Mouse (Mus musculus): ENCODE results near the gene Glt8d1. TPM values are rescaled to one million over a fixed set of nuclear protein-coding genes. Genes with fewer than 3 reads are reported as not detected.

Gene Glt8d1
- total RNA-seq, 2 experiments from 2014 or later: 39.9 to 49.9 TPM

- no peak overlapping the region for H3K27ac ChIP-seq
- no peak overlapping the region for H3K4me3 ChIP-seq
- TF ChIP-seq CTCF (conservative IDR thresholded peaks at IDR 0.05): no peak
- no peak for DNase-seq (ENCODE audit: low spot score in 2 of 2)
These were observed 14.9 kb downstream of the Glt8d1 start for GRCm38 (mm10) chr14:31016063-31016462.

GRCm38 (mm10) chr14:31017854-31018253 lies 16.7 kb downstream of the Glt8d1 start:
- H3K4me3 ChIP-seq: peak overlapping the region; percentile 94
- no peak for DNase-seq (ENCODE audit: low spot score in 2 of 2)
- peak overlapping the region; percentile 89 for H3K27ac ChIP-seq
- peak; percentile 59 for TF ChIP-seq CTCF (conservative IDR thresholded peaks at IDR 0.05)

- peak; percentile 95 to 96 for DNase-seq (ENCODE audit: low spot score in 2 of 2)
- H3K4me3 ChIP-seq: peak within 1 kb of the TSS; percentile 94
- peak; percentile 53 for TF ChIP-seq CTCF (conservative IDR thresholded peaks at IDR 0.05)
- H3K27ac ChIP-seq: peak within 1 kb of the TSS; percentile 89
These were observed 17.7 kb downstream of the Glt8d1 start, which contains the start of the genes Pbrm1 and Gnl3 for GRCm38 (mm10) chr14:31018860-31019291. Pbrm1 (plus strand) TSS chr14:31019138. Gnl3 (minus strand) TSS chr14:31019152.

GRCm38 (mm10) chr14:31019331-31020205 lies 18.4 kb downstream of the Glt8d1 start:
- TF ChIP-seq CTCF (conservative IDR thresholded peaks at IDR 0.05): no peak
- DNase-seq (ENCODE audit: low spot score in 2 of 2): peak; percentile 26 to 47
- H3K27ac ChIP-seq: peak overlapping the region; percentile 86
- peak overlapping the region; percentile 72 for H3K4me3 ChIP-seq

- Histone ChIP-seq H3K27ac (no peak overlapping the region), H3K4me3 (no peak overlapping the region)
- TF ChIP-seq CTCF (conservative IDR thresholded peaks at IDR 0.05): no peak
- DNase-seq (ENCODE audit: low spot score in 2 of 2): no peak
These were observed 21.4 kb downstream of the Glt8d1 start for GRCm38 (mm10) chr14:31022579-31022978.

- TF ChIP-seq CTCF (conservative IDR thresholded peaks at IDR 0.05): peak; percentile 63
- Histone ChIP-seq H3K4me3 (no peak overlapping the region), H3K27ac (no peak overlapping the region)
- DNase-seq (ENCODE audit: low spot score in 2 of 2): no peak
These were observed 24.6 kb downstream of the Glt8d1 start for GRCm38 (mm10) chr14:31025785-31026184.

- Histone ChIP-seq H3K27ac (no peak overlapping the region), H3K4me3 (no peak overlapping the region)
- DNase-seq (ENCODE audit: low spot score in 2 of 2): no peak
- no peak for TF ChIP-seq CTCF (conservative IDR thresholded peaks at IDR 0.05)
These were observed 44.1 kb downstream of the Glt8d1 start for GRCm38 (mm10) chr14:31045296-31045695.

GRCm38 (mm10) chr14:31045817-31046216 lies 44.6 kb downstream of the Glt8d1 start:
- no peak for TF ChIP-seq CTCF (conservative IDR thresholded peaks at IDR 0.05)
- Histone ChIP-seq H3K4me3 (no peak overlapping the region), H3K27ac (no peak overlapping the region)
- DNase-seq (ENCODE audit: low spot score in 2 of 2): no peak

Other genes starting within 250 kb of the Glt8d1 start
- gene Tmem110, start 175.8 kb upstream of the Glt8d1 start, total RNA-seq (2021): 10 to 100 TPM; 21.6 to 24.5 TPM
- 1 to 10 TPM; 2.1 to 2.3 TPM for gene Mustn1, start 122.2 kb upstream of the Glt8d1 start, total RNA-seq (2021)
- under 1 TPM in 1 of 2 experiments, not detected in 1; 0.36 TPM for gene Itih4, start 114.9 kb upstream of the Glt8d1 start, total RNA-seq (2021)
- 10 to 100 TPM; 27.6 to 28.6 TPM for gene Itih3, start 77.6 kb upstream of the Glt8d1 start, total RNA-seq (2021)
- gene Itih1, start 58.1 kb upstream of the Glt8d1 start, total RNA-seq (2021): not detected
- gene Nek4, start 50.0 kb upstream of the Glt8d1 start, total RNA-seq (2021): 10 to 100 TPM; 19.1 to 21.9 TPM
- 100 to 1,000 TPM; 156 to 162 TPM for gene Spcs1, start 272 bp downstream of the Glt8d1 start, total RNA-seq (2021)
- 10 to 100 TPM; 56.3 to 56.8 TPM for gene Pbrm1, start 17.7 kb downstream of the Glt8d1 start, total RNA-seq (2021)
- gene Gnl3, start 17.8 kb downstream of the Glt8d1 start, total RNA-seq (2021): 10 to 100 TPM; 48.8 to 54.1 TPM
- gene Smim4, start 127.6 kb downstream of the Glt8d1 start, total RNA-seq (2021): 10 to 100 TPM; 26.4 to 28.0 TPM
- gene Nt5dc2, start 129.7 kb downstream of the Glt8d1 start, total RNA-seq (2021): 10 to 100 TPM; 12.6 to 13.4 TPM
- 10 to 100 TPM; 23.2 TPM for gene Stab1, start 167.2 kb downstream of the Glt8d1 start, total RNA-seq (2021)
- gene Tnnc1, start 206.9 kb downstream of the Glt8d1 start, total RNA-seq (2021): 1 to 10 TPM; 2.4 to 2.9 TPM
- gene Nisch, start 215.5 kb downstream of the Glt8d1 start, total RNA-seq (2021): 100 to 1,000 TPM; 472 to 491 TPM
- gene Sema3g, start 216.5 kb downstream of the Glt8d1 start, total RNA-seq (2021): 1 to 10 TPM; 5.0 to 6.1 TPM
- gene Phf7, start 249.9 kb downstream of the Glt8d1 start, total RNA-seq (2021): 1 to 10 TPM; 5.3 to 6.0 TPM